Mouse (Mus musculus): Measurements from ENCODE around the gene Cidec. TPM values are rescaled to one million over a fixed set of nuclear protein-coding genes. Genes with fewer than 3 reads are reported as not detected.

The Cidec gene
- polyA plus RNA-seq, 1 experiment from 2014 or later, result not detected

GRCm38 (mm10) chr6:113441147-113441680 lies 5.7 kb upstream of the Cidec start:
- H3K36me3 ChIP-seq, result peaks cover 11% of the 10 kb centered on the region
- peak; percentile 81 for DNase-seq (ENCODE audit: low spot score)
- H3K27ac ChIP-seq, result no peak overlapping the region
- no peaks in the 10 kb centered on the region for H3K27me3 ChIP-seq (ENCODE audit: insufficient read depth, poor library complexity, severe bottlenecking)
- no peak overlapping the region for H3K4me3 ChIP-seq
- peaks cover 16% of the 10 kb centered on the region for H3K4me1 ChIP-seq (replicated peaks)
- WGBS, result 55% methylated on average over 7 of the region's 7 CpGs
- H3K9me3 ChIP-seq, result no peaks in the 10 kb centered on the region

GRCm38 (mm10) chr6:113440686-113441085 lies 5.1 kb upstream of the Cidec start:
- peaks cover 7% of the 10 kb centered on the region for H3K36me3 ChIP-seq
- peaks cover 16% of the 10 kb centered on the region for H3K4me1 ChIP-seq (replicated peaks)
- H3K27me3 ChIP-seq (ENCODE audit: insufficient read depth, poor library complexity, severe bottlenecking), result no peaks in the 10 kb centered on the region
- DNase-seq (ENCODE audit: low spot score), result no peak
- no peak overlapping the region for H3K27ac ChIP-seq
- WGBS, result 89% methylated on average over 3 of the region's 3 CpGs
- no peak overlapping the region for H3K4me3 ChIP-seq
- no peaks in the 10 kb centered on the region for H3K9me3 ChIP-seq

DNA sequence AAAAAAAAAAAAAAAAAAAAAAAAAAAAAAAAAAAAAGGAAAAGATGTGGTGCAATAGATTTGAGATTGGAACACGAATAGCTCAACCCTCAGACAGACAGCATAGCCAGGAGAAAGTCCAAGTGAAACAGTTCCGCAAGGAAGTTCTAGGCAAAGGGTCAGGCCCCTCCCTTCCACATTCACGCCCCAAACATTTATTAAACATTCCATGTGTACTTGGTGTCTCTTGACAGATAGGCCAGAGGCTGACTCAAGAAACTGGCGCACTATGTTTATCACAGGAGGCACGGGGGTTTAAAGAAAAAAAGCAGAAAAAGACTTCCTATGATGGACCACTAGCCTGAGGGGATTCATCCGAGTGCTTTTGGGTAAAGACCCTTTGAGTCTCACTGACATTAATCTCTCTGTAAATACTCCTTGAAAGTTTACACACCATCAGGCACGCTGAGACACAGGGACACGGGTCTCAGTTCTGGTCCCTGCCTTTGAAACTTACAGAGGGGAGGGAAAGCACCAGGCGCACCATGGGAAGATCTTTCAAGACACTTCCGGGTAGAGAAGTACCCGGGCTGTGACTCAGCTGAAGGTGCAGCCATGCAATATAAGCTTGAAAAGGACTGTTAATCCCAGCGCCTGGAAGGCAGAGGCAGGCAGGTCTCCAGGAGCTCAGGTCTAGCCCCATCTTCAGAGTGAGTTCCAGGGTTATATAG lies 3.3 kb upstream of the Cidec start:
- no peak overlapping the region for H3K27ac ChIP-seq
- H3K27me3 ChIP-seq (ENCODE audit: insufficient read depth, poor library complexity, severe bottlenecking), result no peaks in the 10 kb centered on the region
- no peak overlapping the region for H3K4me3 ChIP-seq
- WGBS, result 67% methylated on average over 12 of the region's 12 CpGs
- peaks cover 16% of the 10 kb centered on the region for H3K4me1 ChIP-seq (replicated peaks)
- no peaks in the 10 kb centered on the region for H3K36me3 ChIP-seq
- H3K9me3 ChIP-seq, result no peaks in the 10 kb centered on the region
- DNase-seq (ENCODE audit: low spot score), result no peak

DNA sequence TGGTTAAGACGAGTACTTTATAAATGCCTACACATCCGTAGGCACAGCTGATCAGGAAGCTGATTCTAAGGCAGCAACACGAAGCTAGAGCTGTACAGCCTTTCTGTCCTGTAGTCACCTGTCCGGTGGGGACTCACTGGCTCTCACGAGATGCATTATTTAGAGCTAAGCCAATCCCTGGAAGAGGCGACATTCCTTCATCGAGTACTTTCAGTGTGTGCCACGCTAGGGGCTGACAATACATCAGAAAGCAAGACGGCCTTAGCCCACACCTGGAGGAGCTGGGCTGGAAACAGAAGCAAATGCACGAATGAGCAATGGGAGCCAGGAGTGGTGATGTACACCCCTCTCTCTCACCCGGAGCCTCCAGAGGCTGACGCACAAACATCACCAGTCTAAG lies 1.6 kb upstream of the Cidec start:
- H3K4me3 ChIP-seq, result no peak overlapping the region
- H3K36me3 ChIP-seq, result no peaks in the 10 kb centered on the region
- peaks cover 3% of the 10 kb centered on the region; the same call in 1 of the 2 replicates for H3K4me1 ChIP-seq (replicated peaks)
- no peaks in the 10 kb centered on the region for H3K27me3 ChIP-seq (ENCODE audit: insufficient read depth, poor library complexity, severe bottlenecking)
- H3K9me3 ChIP-seq, result no peaks in the 10 kb centered on the region
- WGBS, result 80% methylated on average over 12 of the region's 12 CpGs
- no peak for DNase-seq (ENCODE audit: low spot score)
- H3K27ac ChIP-seq, result no peak overlapping the region

GRCm38 (mm10) chr6:113434691-113435090 lies 869 bp downstream of the Cidec start:
- H3K27ac ChIP-seq, result no peak overlapping the region
- 78% methylated on average over 7 of the region's 7 CpGs for WGBS
- H3K4me1 ChIP-seq (replicated peaks), result no peaks in the 10 kb centered on the region
- no peaks in the 10 kb centered on the region for H3K27me3 ChIP-seq (ENCODE audit: insufficient read depth, poor library complexity, severe bottlenecking)
- H3K4me3 ChIP-seq, result no peak overlapping the region
- H3K9me3 ChIP-seq, result no peaks in the 10 kb centered on the region
- H3K36me3 ChIP-seq, result no peaks in the 10 kb centered on the region
- no peak for DNase-seq (ENCODE audit: low spot score)

GRCm38 (mm10) chr6:113433661-113434060 lies 1.9 kb downstream of the Cidec start:
- no peaks in the 10 kb centered on the region for H3K9me3 ChIP-seq
- no peak overlapping the region for H3K4me3 ChIP-seq
- no peaks in the 10 kb centered on the region for H3K4me1 ChIP-seq (replicated peaks)
- WGBS, result 80% methylated on average over 3 of the region's 3 CpGs
- no peak for DNase-seq (ENCODE audit: low spot score)
- H3K27ac ChIP-seq, result no peak overlapping the region
- no peaks in the 10 kb centered on the region for H3K36me3 ChIP-seq
- no peaks in the 10 kb centered on the region for H3K27me3 ChIP-seq (ENCODE audit: insufficient read depth, poor library complexity, severe bottlenecking)

DNA sequence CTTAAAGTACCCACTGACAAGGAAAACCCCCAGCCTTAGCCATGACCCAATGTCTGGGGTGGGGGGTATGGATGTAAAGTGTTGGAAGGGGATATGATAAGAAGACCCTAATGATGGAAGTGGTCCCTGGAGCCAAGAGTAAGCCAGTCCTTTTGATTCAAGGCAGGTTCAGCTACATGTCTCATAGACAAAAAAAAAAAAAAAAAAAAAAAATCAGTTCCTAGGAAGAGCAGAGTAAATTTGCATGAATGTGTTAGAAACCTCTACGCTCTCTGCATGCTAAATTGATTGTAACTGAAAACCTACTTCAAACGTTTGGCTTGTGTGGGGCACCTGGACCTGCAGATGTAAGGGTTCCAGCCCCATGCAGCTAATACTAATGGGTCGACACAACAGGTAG lies 3.8 kb downstream of the Cidec start:
- DNase-seq (ENCODE audit: low spot score), result no peak
- no peaks in the 10 kb centered on the region for H3K27me3 ChIP-seq (ENCODE audit: insufficient read depth, poor library complexity, severe bottlenecking)
- H3K9me3 ChIP-seq, result no peaks in the 10 kb centered on the region
- H3K4me1 ChIP-seq (replicated peaks), result no peaks in the 10 kb centered on the region
- H3K27ac ChIP-seq, result no peak overlapping the region
- 71% methylated on average over 3 of the region's 3 CpGs for WGBS
- no peaks in the 10 kb centered on the region for H3K36me3 ChIP-seq
- no peak overlapping the region for H3K4me3 ChIP-seq

- Histone ChIP-seq H3K4me1 (replicated peaks) (no peaks in the 10 kb centered on the region), H3K27ac (no peak overlapping the region), H3K9me3 (no peaks in the 10 kb centered on the region), H3K27me3 (ENCODE audit: insufficient read depth, poor library complexity, severe bottlenecking) (no peaks in the 10 kb centered on the region), H3K36me3 (no peaks in the 10 kb centered on the region), H3K4me3 (no peak overlapping the region)
- no peak for DNase-seq (ENCODE audit: low spot score)
- WGBS, result 65% methylated on average over 3 of the region's 3 CpGs
Observed at GRCm38 (mm10) chr6:113430846-113431245, 4.7 kb downstream of the Cidec start.

- DNase-seq (ENCODE audit: low spot score), result no peak
- Histone ChIP-seq H3K4me1 (replicated peaks) (no peaks in the 10 kb centered on the region), H3K9me3 (no peaks in the 10 kb centered on the region), H3K36me3 (no peaks in the 10 kb centered on the region), H3K4me3 (no peak overlapping the region), H3K27ac (no peak overlapping the region), H3K27me3 (ENCODE audit: insufficient read depth, poor library complexity, severe bottlenecking) (no peaks in the 10 kb centered on the region)
- WGBS, result 80% methylated on average over 3 of the region's 3 CpGs
Observed at GRCm38 (mm10) chr6:113429965-113430364, 5.6 kb downstream of the Cidec start.

GRCm38 (mm10) chr6:113428006-113428405 lies 7.6 kb downstream of the Cidec start:
- Histone ChIP-seq H3K4me1 (replicated peaks) (no peaks in the 10 kb centered on the region), H3K4me3 (no peak overlapping the region), H3K36me3 (no peaks in the 10 kb centered on the region), H3K27me3 (ENCODE audit: insufficient read depth, poor library complexity, severe bottlenecking) (no peaks in the 10 kb centered on the region), H3K9me3 (no peaks in the 10 kb centered on the region), H3K27ac (no peak overlapping the region)
- DNase-seq (ENCODE audit: low spot score), result no peak
- WGBS, result 92% methylated on average over 16 of the region's 16 CpGs

GRCm38 (mm10) chr6:113427397-113427796 lies 8.2 kb downstream of the Cidec start:
- 64% methylated on average over 3 of the region's 3 CpGs for WGBS
- Histone ChIP-seq H3K4me1 (replicated peaks) (no peaks in the 10 kb centered on the region), H3K27me3 (ENCODE audit: insufficient read depth, poor library complexity, severe bottlenecking) (no peaks in the 10 kb centered on the region), H3K4me3 (no peak overlapping the region), H3K9me3 (no peaks in the 10 kb centered on the region), H3K27ac (no peak overlapping the region), H3K36me3 (no peaks in the 10 kb centered on the region)
- peak; percentile 47 for DNase-seq (ENCODE audit: low spot score)

- no peak for DNase-seq (ENCODE audit: low spot score)
- Histone ChIP-seq H3K9me3 (no peaks in the 10 kb centered on the region), H3K4me1 (replicated peaks) (no peaks in the 10 kb centered on the region), H3K27me3 (ENCODE audit: insufficient read depth, poor library complexity, severe bottlenecking) (no peaks in the 10 kb centered on the region), H3K4me3 (no peak overlapping the region), H3K36me3 (no peaks in the 10 kb centered on the region), H3K27ac (no peak overlapping the region)
- 92% methylated on average over 4 of the region's 4 CpGs for WGBS
Observed at GRCm38 (mm10) chr6:113426696-113427095, 8.9 kb downstream of the Cidec start.

GRCm38 (mm10) chr6:113424187-113424586 lies 11.4 kb downstream of the Cidec start:
- Histone ChIP-seq H3K4me3 (no peak overlapping the region), H3K27ac (no peak overlapping the region), H3K27me3 (ENCODE audit: insufficient read depth, poor library complexity, severe bottlenecking) (no peaks in the 10 kb centered on the region), H3K36me3 (no peaks in the 10 kb centered on the region), H3K4me1 (replicated peaks) (peaks cover 7% of the 10 kb centered on the region), H3K9me3 (no peaks in the 10 kb centered on the region)
- DNase-seq (ENCODE audit: low spot score), result no peak
- WGBS, result 92% methylated on average over 7 of the region's 7 CpGs

Measured in hindbrain, embryonic 10.5 days (tissue).